Mouse (Mus musculus): ENCODE data around the gene Tmem214. TPM values are rescaled to one million over a fixed set of nuclear protein-coding genes. Genes with fewer than 3 reads are reported as not detected.

Tmem214 gene
- 57.5 and 67.2 TPM in 2 replicates for polyA plus RNA-seq (2015; fragmentation: Nextera tagmentation; extraction: Ambion mirVana)

DNA sequence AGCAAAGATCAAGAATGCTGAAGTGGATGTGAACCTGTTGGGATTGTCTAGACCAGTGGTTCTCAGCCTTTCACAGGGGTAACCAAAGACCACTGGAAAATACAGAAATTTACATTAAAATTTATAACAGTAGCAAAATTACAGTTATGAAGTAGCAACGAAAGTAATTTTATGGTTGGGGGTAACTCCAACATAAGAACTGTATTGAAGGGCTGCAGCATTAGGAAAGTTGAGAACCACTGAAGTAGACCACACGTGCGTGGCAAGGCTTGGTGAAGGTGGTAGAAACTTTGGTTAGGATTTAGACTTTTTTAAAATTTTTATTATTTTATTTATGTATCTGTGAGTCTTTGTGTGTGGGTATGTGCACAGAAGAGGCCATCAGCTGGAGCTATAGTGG, at the start of gene Tmem214:
TSS of gene Tmem214 (plus strand) at position 301 of the 400 bp plus-strand sequence.
- Histone ChIP-seq H3K4me2 (no peak within 1 kb of the TSS), H3K27ac (no peak within 1 kb of the TSS), H3K27me3 (no peaks in the 10 kb centered on the region), H3K4me3 (no peak within 1 kb of the TSS; the same call in 1 of the 2 replicates), H3K9ac (no peak within 1 kb of the TSS), H3K9me3 (replicated peaks) (no peaks in the 10 kb centered on the region), H3K36me3 (peaks cover 16% of the 10 kb centered on the region), H3K4me1 (replicated peaks) (peaks cover 29% of the 10 kb centered on the region)
- 92% methylated on average over 3 of the region's 3 CpGs for whole genome bisulfite sequencing
- no peak for ATAC-seq (replicated peaks; ENCODE audit: insufficient number of reproducible peaks, insufficient read depth, low FRiP score, low read depth)

DNA sequence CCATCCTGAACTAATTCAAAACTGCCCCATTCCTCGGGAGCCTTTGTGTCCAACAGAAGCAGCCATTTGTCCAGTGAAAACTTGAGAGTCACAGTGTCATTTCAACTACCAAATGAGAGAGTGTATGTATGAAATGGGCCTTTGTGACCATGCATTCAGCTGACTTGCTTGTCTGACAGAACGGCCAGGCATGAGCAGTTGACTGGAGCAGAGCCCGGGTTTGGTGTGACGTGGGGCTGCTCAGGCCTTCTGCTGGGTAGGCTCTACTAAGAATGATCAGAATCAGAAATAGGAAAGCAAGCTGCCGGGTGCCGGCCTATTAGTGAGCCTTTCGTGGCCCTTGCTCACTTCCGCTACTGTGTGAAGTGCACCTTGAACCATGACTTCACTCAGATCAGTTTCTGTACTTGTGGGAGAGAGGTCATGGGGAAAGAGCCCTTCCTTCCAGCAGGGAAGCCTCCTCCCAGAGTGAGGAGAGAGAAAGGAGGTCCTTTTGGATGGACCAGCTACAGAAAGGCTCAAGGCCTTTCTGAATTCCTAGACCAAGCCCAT, 49.0 kb upstream of the Tmem214 start:
- peaks cover 23% of the 10 kb centered on the region for H3K4me1 ChIP-seq (replicated peaks)
- no peaks in the 10 kb centered on the region for H3K27me3 ChIP-seq
- WGBS, result 89% methylated on average over 8 of the region's 8 CpGs
- ATAC-seq (replicated peaks; ENCODE audit: insufficient number of reproducible peaks, insufficient read depth, low FRiP score, low read depth), result no peak
- H3K36me3 ChIP-seq, result no peaks in the 10 kb centered on the region
- no peak overlapping the region for H3K4me2 ChIP-seq
- H3K4me3 ChIP-seq, result no peak overlapping the region
- H3K27ac ChIP-seq, result no peak overlapping the region
- H3K9me3 ChIP-seq (replicated peaks), result no peaks in the 10 kb centered on the region
- H3K9ac ChIP-seq, result no peak overlapping the region

DNA sequence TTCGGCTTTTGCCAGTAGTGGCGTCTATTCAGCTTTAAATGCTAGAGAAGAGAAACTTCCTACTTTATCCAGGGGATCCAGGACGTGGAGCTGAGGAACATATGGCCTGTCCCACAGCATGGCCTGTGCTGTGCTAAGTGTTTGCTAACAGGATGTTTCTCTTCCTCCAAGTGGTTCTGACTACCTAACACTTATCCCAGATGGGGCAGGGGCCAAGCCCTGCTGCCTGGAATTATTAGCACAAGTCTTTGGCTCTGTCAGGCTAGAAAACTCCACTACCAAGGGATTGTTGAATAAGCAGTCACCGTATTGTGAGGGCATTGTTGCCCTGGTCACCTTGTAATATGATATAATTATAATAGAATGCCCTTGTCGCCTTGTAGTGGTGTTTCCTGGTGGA, 45.1 kb upstream of the Tmem214 start:
- Histone ChIP-seq H3K4me1 (replicated peaks) (peaks cover 9% of the 10 kb centered on the region), H3K27ac (no peak overlapping the region), H3K9ac (no peak overlapping the region), H3K4me2 (no peak overlapping the region), H3K9me3 (replicated peaks) (no peaks in the 10 kb centered on the region), H3K27me3 (no peaks in the 10 kb centered on the region), H3K36me3 (no peaks in the 10 kb centered on the region), H3K4me3 (no peak overlapping the region)
- ATAC-seq (replicated peaks; ENCODE audit: insufficient number of reproducible peaks, insufficient read depth, low FRiP score, low read depth), result no peak
- 71% methylated on average over 5 of the region's 5 CpGs for WGBS

DNA sequence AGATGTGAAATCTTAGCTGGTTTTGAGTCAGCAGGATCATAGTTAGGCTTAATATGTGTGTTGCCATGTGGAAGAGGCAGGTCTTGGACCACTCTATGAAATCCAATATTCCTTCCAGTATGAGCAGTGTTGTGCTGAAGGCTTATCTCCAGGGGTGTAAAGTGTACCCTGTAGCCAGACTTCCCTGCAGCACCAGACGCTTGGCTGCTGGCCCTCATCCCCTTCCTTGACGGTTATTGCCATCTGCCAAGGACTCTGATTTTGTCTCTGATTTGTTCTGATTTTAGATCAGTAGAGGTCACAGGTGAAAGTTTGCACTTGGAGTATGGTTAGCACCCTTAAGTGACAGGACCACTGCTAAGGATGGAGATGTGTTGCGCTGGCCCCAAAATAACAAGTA, 44.7 kb upstream of the Tmem214 start:
- no peaks in the 10 kb centered on the region for H3K36me3 ChIP-seq
- H3K27ac ChIP-seq, result no peak overlapping the region
- no peak overlapping the region for H3K4me2 ChIP-seq
- H3K4me3 ChIP-seq, result no peak overlapping the region
- no peak for ATAC-seq (replicated peaks; ENCODE audit: insufficient number of reproducible peaks, insufficient read depth, low FRiP score, low read depth)
- peaks cover 9% of the 10 kb centered on the region for H3K4me1 ChIP-seq (replicated peaks)
- no peaks in the 10 kb centered on the region for H3K27me3 ChIP-seq
- 72% methylated on average over 3 of the region's 3 CpGs for WGBS
- H3K9ac ChIP-seq, result no peak overlapping the region
- no peaks in the 10 kb centered on the region for H3K9me3 ChIP-seq (replicated peaks)

DNA sequence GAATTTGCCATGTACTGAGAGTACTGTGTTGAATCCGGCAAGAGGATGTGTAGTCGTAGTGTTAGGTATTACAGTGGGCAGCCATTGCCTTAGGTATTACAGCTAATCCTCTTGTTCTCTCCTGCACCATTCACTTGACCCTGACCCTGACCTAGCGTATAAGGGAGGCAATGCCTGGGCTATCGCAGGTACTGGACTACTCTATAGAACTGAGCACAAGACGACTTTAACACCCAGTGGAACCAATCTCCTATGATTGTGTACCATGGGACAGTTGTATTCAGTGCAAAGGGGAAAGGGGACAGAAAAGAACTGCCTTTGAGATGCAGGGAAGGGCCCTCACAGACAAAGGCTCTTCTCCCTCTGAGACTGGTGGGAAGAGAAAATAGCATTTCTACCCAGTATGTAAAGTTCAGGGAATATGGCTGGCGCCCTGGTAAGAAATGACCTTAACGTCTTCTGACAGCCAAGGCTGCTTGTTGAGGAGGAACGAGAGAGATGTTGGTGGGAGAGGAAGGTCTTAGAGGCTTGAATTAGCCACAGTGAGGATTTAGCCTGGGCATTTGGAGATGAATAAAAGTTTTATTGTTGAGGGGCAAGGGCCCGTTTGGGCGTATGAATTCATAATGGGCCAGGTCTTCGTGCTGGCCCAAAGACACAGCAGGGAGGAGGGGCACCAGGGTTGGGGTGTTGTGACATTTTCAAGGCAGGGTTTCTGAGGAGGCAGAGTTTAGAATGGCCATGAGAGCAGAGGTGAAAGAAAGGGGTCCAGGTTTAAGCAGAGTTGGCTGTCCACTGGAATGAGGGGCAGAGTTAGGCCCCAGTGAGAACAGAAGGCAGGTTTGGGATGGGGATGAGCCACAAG, 43.5 kb upstream of the Tmem214 start:
- no peak for ATAC-seq (replicated peaks; ENCODE audit: insufficient number of reproducible peaks, insufficient read depth, low FRiP score, low read depth)
- H3K4me3 ChIP-seq, result no peak overlapping the region
- WGBS, result 85% methylated on average over 11 of the region's 11 CpGs
- H3K4me1 ChIP-seq (replicated peaks), result peaks cover 9% of the 10 kb centered on the region
- H3K36me3 ChIP-seq, result no peaks in the 10 kb centered on the region
- no peak overlapping the region for H3K27ac ChIP-seq
- H3K9ac ChIP-seq, result no peak overlapping the region
- H3K9me3 ChIP-seq (replicated peaks), result no peaks in the 10 kb centered on the region
- H3K27me3 ChIP-seq, result no peaks in the 10 kb centered on the region
- no peak overlapping the region for H3K4me2 ChIP-seq

DNA sequence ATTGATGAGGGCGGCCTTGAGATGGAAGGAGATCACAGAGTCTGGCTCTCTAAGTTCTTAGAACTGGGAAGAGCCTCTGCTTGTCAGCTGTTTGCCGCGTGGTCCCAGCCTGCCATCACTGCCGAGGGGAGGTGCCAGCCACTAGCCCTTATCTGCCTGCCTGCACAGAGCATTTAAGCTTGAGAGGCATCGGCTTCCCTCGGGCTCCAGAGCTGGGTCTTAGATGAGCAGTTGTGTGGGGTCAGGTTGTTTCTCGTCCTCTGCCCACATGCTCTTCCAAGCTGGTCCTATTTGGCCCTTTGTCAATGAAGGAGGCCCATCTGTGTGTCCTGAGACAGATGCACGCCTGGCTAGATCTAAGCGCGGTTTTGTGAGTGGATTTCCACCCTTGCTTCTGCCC, 42.6 kb upstream of the Tmem214 start:
- H3K27ac ChIP-seq, result no peak overlapping the region
- H3K9ac ChIP-seq, result no peak overlapping the region
- no peak overlapping the region for H3K4me3 ChIP-seq
- H3K4me2 ChIP-seq, result no peak overlapping the region
- ATAC-seq (replicated peaks; ENCODE audit: insufficient number of reproducible peaks, insufficient read depth, low FRiP score, low read depth), result no peak
- H3K27me3 ChIP-seq, result no peaks in the 10 kb centered on the region
- no peaks in the 10 kb centered on the region for H3K36me3 ChIP-seq
- no peaks in the 10 kb centered on the region for H3K9me3 ChIP-seq (replicated peaks)
- H3K4me1 ChIP-seq (replicated peaks), result peaks cover 9% of the 10 kb centered on the region
- WGBS, result 43% methylated on average over 10 of the region's 10 CpGs

DNA sequence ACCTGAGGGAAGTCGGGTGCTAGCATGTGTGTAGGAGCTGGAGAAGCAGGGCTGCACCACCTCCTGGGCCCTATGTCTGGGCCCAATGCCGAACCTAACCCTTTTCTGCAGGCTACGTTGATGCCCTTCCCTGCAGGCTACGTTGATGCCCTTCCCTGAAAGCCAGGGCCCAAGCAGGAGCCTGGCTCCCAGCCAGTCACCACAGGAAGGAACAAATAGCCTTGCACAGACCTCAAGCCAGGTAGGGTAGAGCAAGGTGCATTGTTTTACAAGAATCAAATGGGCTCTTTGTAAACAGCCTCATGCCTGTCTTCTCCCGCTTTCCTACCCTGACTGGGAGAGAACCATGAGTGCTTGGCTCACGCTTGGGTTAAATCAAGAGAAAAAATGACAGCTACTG, 42.0 kb upstream of the Tmem214 start:
- ATAC-seq (replicated peaks; ENCODE audit: insufficient number of reproducible peaks, insufficient read depth, low FRiP score, low read depth), result no peak
- no peak overlapping the region for H3K27ac ChIP-seq
- 68% methylated on average over 6 of the region's 6 CpGs for whole genome bisulfite sequencing

DNA sequence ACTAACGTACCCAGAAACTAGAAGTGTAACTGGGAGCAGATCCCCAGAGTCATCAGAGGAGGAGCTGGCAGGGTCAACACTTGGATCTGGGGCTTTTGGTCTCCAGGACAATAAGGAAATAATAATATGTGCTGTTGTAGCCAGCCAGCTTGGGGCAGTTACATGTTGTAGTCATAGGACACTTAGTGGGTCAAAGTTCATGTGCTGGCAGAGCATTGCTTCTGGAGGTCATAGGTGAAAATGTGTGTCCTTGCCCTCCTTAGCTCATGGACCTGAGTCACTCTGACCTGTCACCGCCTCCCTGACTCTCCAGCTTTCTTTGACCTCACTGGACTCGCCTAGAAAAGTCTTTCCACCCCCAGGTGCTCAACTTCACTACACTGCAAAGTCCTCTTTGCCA, 34.4 kb upstream of the Tmem214 start:
- 79% methylated on average over 3 of the region's 3 CpGs for WGBS
- no peaks in the 10 kb centered on the region for H3K4me1 ChIP-seq (replicated peaks)
- no peak overlapping the region for H3K4me3 ChIP-seq
- H3K9ac ChIP-seq, result no peak overlapping the region
- H3K4me2 ChIP-seq, result no peak overlapping the region
- H3K36me3 ChIP-seq, result no peaks in the 10 kb centered on the region
- H3K27ac ChIP-seq, result no peak overlapping the region
- no peaks in the 10 kb centered on the region for H3K27me3 ChIP-seq
- ATAC-seq (replicated peaks; ENCODE audit: insufficient number of reproducible peaks, insufficient read depth, low FRiP score, low read depth), result no peak
- H3K9me3 ChIP-seq (replicated peaks), result peaks cover 3% of the 10 kb centered on the region; the same call in 1 of the 2 replicates

More for the DNA sequence above, 42.0 kb upstream of the Tmem214 start:
- Histone ChIP-seq H3K9ac (no peak overlapping the region), H3K4me2 (no peak overlapping the region), H3K9me3 (replicated peaks) (no peaks in the 10 kb centered on the region), H3K27me3 (no peaks in the 10 kb centered on the region), H3K4me1 (replicated peaks) (peaks cover 9% of the 10 kb centered on the region), H3K36me3 (no peaks in the 10 kb centered on the region), H3K4me3 (no peak overlapping the region)

DNA sequence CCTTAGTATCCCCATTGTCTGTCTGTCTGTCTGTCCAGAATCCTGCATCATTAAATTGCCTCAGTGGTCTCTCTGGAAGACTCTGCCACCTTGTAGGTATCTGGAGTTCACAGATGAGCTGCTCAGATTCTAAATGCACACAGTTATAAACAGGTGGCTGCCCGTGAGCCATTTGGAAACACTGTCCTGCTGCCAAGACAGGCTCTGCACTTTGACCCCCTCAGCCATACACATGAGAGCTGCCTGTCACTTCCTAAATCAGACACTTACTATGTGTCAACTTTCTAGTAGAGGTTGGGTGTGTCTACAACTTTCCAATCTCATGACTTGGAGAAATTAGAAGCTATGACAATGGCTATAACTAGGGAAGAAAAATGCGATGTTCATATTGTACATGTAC, 28.1 kb upstream of the Tmem214 start:
- no peaks in the 10 kb centered on the region for H3K4me1 ChIP-seq (replicated peaks)
- H3K4me2 ChIP-seq, result no peak overlapping the region
- no peaks in the 10 kb centered on the region for H3K36me3 ChIP-seq
- peaks cover 3% of the 10 kb centered on the region; the same call in 1 of the 2 replicates for H3K9me3 ChIP-seq (replicated peaks)
- H3K4me3 ChIP-seq, result no peak overlapping the region
- no peak for ATAC-seq (replicated peaks; ENCODE audit: insufficient number of reproducible peaks, insufficient read depth, low FRiP score, low read depth)
- H3K27me3 ChIP-seq, result no peaks in the 10 kb centered on the region
- WGBS, result 85% methylated on average over 2 of the region's 2 CpGs
- no peak overlapping the region for H3K27ac ChIP-seq
- H3K9ac ChIP-seq, result no peak overlapping the region

DNA sequence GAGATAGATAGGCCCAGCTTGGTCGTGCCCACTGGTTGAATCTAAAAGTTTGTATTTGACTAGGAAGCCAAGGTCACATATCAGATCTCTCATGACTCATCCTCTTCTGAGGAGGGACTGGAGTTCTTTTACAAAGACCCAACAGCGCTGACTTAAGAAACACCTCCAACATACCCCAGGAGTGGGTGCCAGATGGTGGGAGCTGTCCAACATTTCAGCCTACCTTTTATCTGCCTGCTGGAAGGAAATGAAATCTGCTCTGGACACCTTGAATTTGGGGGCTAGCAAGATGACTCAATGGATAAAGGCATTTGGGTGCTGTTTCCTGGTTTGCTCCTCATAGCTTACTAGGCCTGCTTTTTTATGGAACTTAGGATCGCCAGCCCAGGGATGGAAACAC, 25.9 kb upstream of the Tmem214 start:
- WGBS, result 44% methylated on average over 3 of the region's 3 CpGs
- H3K4me3 ChIP-seq, result no peak overlapping the region
- no peak for ATAC-seq (replicated peaks; ENCODE audit: insufficient number of reproducible peaks, insufficient read depth, low FRiP score, low read depth)

DNA sequence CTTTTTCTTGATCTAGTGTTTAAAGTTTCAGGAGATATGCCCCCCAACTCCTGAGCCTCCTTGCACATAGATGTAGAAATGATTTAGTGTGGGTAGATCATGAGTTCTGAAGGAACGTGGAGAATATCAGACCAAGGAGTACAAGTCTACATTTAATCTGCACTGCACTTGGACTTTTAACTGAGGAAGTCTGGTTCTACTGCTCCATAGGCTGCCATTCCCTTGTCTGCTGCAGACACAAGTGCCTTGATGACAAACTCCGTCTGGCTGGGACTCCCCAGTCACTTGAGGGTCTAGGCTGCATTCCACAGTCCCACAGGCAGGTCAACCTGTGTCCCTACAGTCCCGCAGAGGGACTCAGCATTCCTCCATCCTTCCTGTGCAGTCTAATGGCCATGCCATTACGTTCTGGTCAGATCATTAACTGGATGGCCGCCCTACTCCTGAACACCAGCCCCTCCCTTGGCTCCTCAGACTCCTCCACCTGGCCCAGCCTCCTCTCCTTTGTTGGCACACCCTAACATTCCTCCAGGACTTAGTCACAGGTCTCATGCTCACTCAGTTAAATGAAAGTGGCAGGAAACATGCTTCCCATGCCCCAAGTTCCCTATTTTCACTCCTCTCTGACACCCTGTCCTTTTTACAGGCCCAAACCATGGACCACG, 17.8 kb upstream of the Tmem214 start:
- ATAC-seq (replicated peaks; ENCODE audit: insufficient number of reproducible peaks, insufficient read depth, low FRiP score, low read depth), result no peak; the same call in 1 of the 2 replicates
- peak overlapping the region; percentile 46; the same call in 1 of the 2 replicates for H3K27ac ChIP-seq
- no peak overlapping the region for H3K9ac ChIP-seq
- no peaks in the 10 kb centered on the region for H3K36me3 ChIP-seq
- peaks cover 16% of the 10 kb centered on the region for H3K4me1 ChIP-seq (replicated peaks)
- H3K4me2 ChIP-seq, result no peak overlapping the region
- H3K9me3 ChIP-seq (replicated peaks), result no peaks in the 10 kb centered on the region
- no peaks in the 10 kb centered on the region for H3K27me3 ChIP-seq
- 30% methylated on average over 6 of the region's 6 CpGs for WGBS
- H3K4me3 ChIP-seq, result no peak overlapping the region

More for the DNA sequence above, 25.9 kb upstream of the Tmem214 start:
- no peak overlapping the region for H3K9ac ChIP-seq
- no peak overlapping the region for H3K27ac ChIP-seq
- peaks cover under 1% of the 10 kb centered on the region; the same call in 1 of the 2 replicates for H3K9me3 ChIP-seq (replicated peaks)
- H3K4me1 ChIP-seq (replicated peaks), result no peaks in the 10 kb centered on the region
- H3K4me2 ChIP-seq, result no peak overlapping the region
- H3K27me3 ChIP-seq, result no peaks in the 10 kb centered on the region
- H3K36me3 ChIP-seq, result no peaks in the 10 kb centered on the region

Measured in heart, embryonic 15.5 days (tissue).